Mouse (Mus musculus) liver, adult 2 months (tissue): Measurements from ENCODE around the gene Tmco4. TPM values are rescaled to one million over a fixed set of nuclear protein-coding genes. Genes with fewer than 3 reads are reported as not detected.
A peak's percentile ranks its signal among the peaks of the same experiment; 100 is the strongest.

Experiments used
- DNase-seq: peaks from one replicate; pipeline ENCODE4 v3.0.0-alpha.2; 2011; ENCODE audit warnings: low read depth, low spot score; ENCODE audit errors: extremely low read depth
- H3K27ac ChIP-seq: fragments of 200-500 bp; replicated peaks from 2 replicates; pipeline ENCODE4 v1.5.1; 2012; ENCODE audit warnings: low read depth, mild to moderate bottlenecking, control low read depth, inconsistent platforms, low read length; ENCODE audit not compliant: insufficient read depth
- H3K27me3 ChIP-seq: fragments of 200-500 bp; 2 replicates; pipeline ENCODE4 v1.6.1; 2012; ENCODE audit warnings: mild to moderate bottlenecking, moderate library complexity, low read length, inconsistent platforms; ENCODE audit not compliant: control insufficient read depth, insufficient read depth
- H3K36me3 ChIP-seq: fragments of 200-500 bp; 2 replicates; pipeline ENCODE4 v1.6.1; 2012; ENCODE audit warnings: low read length, inconsistent platforms; ENCODE audit not compliant: control insufficient read depth, insufficient read depth
- H3K4me1 ChIP-seq: fragments of 200-500 bp; 2 replicates; pipeline ENCODE4 v1.6.1; 2011; ENCODE audit warnings: low read length; ENCODE audit not compliant: control insufficient read depth, insufficient read depth
- H3K4me3 ChIP-seq: fragments of 200-500 bp; 2 replicates; pipeline ENCODE4 v1.5.1; 2011; ENCODE audit warnings: low read depth, mild to moderate bottlenecking, control low read depth, low read length, moderate library complexity; ENCODE audit not compliant: insufficient read depth
- H3K79me2 ChIP-seq: fragments of 200-500 bp; 2 replicates; pipeline ENCODE4 v1.6.1; 2012; ENCODE audit warnings: inconsistent platforms, mild to moderate bottlenecking, low read length, moderate library complexity; ENCODE audit not compliant: control insufficient read depth, insufficient read depth
- H3K9ac ChIP-seq: fragments of 200-500 bp; 2 replicates; pipeline ENCODE4 v1.6.1; 2012; ENCODE audit warnings: low read depth, mild to moderate bottlenecking, control low read depth, inconsistent platforms, low read length
- CTCF ChIP-seq: fragments of 200-500 bp; IDR thresholded peaks from 2 replicates; pipeline ENCODE4 v1.5.1; 2011; ENCODE audit warnings: low read depth, low read length, control low read depth
- POLR2A ChIP-seq: fragments of 200-500 bp; IDR thresholded peaks from 2 replicates; pipeline ENCODE4 v1.6.1; 2011; ENCODE audit warnings: low read length, control low read depth; ENCODE audit not compliant: insufficient read depth; ENCODE audit errors: extremely low read depth
- WGBS: fragments of 180-500 bp; shearing (Covaris S2); methylation state at CpG from one replicate; pipeline ENCODE4 v1.1.7; 2018; 5-methylcytosine and 5-hydroxymethylcytosine counted together
- polyA plus RNA-seq: library from polyadenylated mRNA; depleted of rRNA; stranded (reverse); fragments of >200 nt; gene quantifications from 2 replicates; pipeline ENCODE4 v1.2.3, GENCODE M21; 2012
- total RNA-seq: library from RNA; depleted of rRNA; stranded (reverse); fragments of >200 nt; gene quantifications from 2 replicates; pipeline ENCODE4 v1.2.3, GENCODE M21; 2014

Tmco4 gene
- total and polyA plus RNA-seq, 2 experiments = 10.2 to 15.3 TPM

DNA sequence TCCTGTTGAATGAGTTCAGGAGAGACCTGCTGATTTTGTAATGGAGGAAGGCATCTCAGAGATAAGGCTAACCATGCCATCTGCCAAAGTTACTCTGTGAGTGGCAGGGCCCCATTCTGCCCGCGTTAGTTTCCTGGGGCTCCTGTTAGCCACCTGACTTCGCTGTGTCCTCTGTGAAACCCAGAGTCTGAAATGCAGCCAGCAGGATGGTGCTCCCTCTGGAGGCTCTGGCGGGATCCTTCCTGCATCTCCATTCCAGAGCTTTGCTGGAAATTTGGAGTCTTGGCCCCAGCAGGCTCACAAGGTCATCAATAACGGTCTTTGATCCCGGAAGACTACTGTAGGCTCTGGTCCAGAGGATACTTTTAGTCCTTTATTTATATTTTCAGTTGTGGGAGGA, 28.7 kb downstream of the Tmco4 start:
- no peak overlapping the region for H3K4me3 ChIP-seq
- DNase-seq = peak; percentile 84
- H3K4me1 ChIP-seq = peaks cover 18% of the 10 kb centered on the region
- peak overlapping the region; percentile 50 for H3K27ac ChIP-seq
- H3K27me3 ChIP-seq = no peaks in the 10 kb centered on the region
- no peak overlapping the region for H3K9ac ChIP-seq
- no peaks in the 10 kb centered on the region for H3K79me2 ChIP-seq
- WGBS = 10% methylated on average over 6 of the region's 6 CpGs
- no peak for TF ChIP-seq POLR2A
- TF ChIP-seq CTCF = peak; percentile 81
- peaks cover 5% of the 10 kb centered on the region for H3K36me3 ChIP-seq

GRCm38 (mm10) chr4:139004067-139004466, 31.4 kb downstream of the Tmco4 start:
- H3K4me3 ChIP-seq = no peak overlapping the region
- WGBS = 34% methylated on average over 8 of the region's 8 CpGs
- no peak overlapping the region; the same call in 1 of the 2 replicates for H3K27ac ChIP-seq
- H3K4me1 ChIP-seq = peaks cover 18% of the 10 kb centered on the region
- TF ChIP-seq CTCF (no peak), POLR2A (no peak)
- no peak overlapping the region for H3K9ac ChIP-seq
- no peaks in the 10 kb centered on the region for H3K27me3 ChIP-seq
- H3K36me3 ChIP-seq = no peaks in the 10 kb centered on the region
- H3K79me2 ChIP-seq = no peaks in the 10 kb centered on the region
- DNase-seq = peak; percentile 90

DNA sequence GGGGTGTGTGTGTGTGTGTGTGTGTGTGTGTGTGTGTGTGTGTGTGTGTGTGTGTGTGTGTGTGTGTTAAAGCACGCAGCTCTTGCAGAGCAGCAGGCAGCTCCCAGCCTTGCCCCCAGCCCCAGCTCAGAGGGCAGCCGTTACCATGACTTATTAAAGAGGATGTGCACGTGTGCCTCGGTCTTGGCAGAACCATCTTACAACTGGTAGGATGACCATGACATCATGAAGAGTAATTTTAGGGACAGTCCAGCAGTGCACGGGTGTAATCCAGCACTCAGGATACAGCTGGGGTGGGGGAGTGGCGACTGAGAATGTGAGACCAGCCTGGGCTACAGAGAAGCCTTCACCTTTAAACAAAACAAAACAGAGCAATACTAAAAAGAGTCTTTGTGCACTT, 32.5 kb downstream of the Tmco4 start:
- Histone ChIP-seq H3K27ac (no peak overlapping the region), H3K4me3 (no peak overlapping the region), H3K4me1 (peaks cover 18% of the 10 kb centered on the region)

GRCm38 (mm10) chr4:139007353-139007752, 34.7 kb downstream of the Tmco4 start:
- H3K4me3 ChIP-seq = no peak overlapping the region
- DNase-seq = no peak
- no peak for TF ChIP-seq POLR2A
- no peak for TF ChIP-seq CTCF
- peaks cover 9% of the 10 kb centered on the region for H3K4me1 ChIP-seq
- no peaks in the 10 kb centered on the region for H3K27me3 ChIP-seq
- H3K9ac ChIP-seq = no peak overlapping the region
- WGBS = 85% methylated on average over 3 of the region's 3 CpGs
- no peaks in the 10 kb centered on the region for H3K79me2 ChIP-seq
- H3K27ac ChIP-seq = no peak overlapping the region
- H3K36me3 ChIP-seq = peaks cover under 1% of the 10 kb centered on the region; the same call in 1 of the 2 replicates

More for the DNA sequence above, 32.5 kb downstream of the Tmco4 start:
- H3K9ac ChIP-seq = no peak overlapping the region
- TF ChIP-seq POLR2A = no peak
- TF ChIP-seq CTCF = no peak
- no peaks in the 10 kb centered on the region for H3K79me2 ChIP-seq
- no peaks in the 10 kb centered on the region for H3K27me3 ChIP-seq
- WGBS = 86% methylated on average over 6 of the region's 6 CpGs
- no peaks in the 10 kb centered on the region for H3K36me3 ChIP-seq
- DNase-seq = no peak

GRCm38 (mm10) chr4:139007981-139008536, 35.4 kb downstream of the Tmco4 start:
- no peak for DNase-seq
- H3K4me1 ChIP-seq = peaks cover 9% of the 10 kb centered on the region
- TF ChIP-seq CTCF = no peak
- no peaks in the 10 kb centered on the region for H3K79me2 ChIP-seq
- peaks cover 2% of the 10 kb centered on the region; the same call in 1 of the 2 replicates for H3K36me3 ChIP-seq
- no peak overlapping the region for H3K4me3 ChIP-seq
- H3K27me3 ChIP-seq = no peaks in the 10 kb centered on the region
- H3K27ac ChIP-seq = no peak overlapping the region
- no peak overlapping the region for H3K9ac ChIP-seq
- WGBS = 74% methylated on average over 6 of the region's 6 CpGs

DNA sequence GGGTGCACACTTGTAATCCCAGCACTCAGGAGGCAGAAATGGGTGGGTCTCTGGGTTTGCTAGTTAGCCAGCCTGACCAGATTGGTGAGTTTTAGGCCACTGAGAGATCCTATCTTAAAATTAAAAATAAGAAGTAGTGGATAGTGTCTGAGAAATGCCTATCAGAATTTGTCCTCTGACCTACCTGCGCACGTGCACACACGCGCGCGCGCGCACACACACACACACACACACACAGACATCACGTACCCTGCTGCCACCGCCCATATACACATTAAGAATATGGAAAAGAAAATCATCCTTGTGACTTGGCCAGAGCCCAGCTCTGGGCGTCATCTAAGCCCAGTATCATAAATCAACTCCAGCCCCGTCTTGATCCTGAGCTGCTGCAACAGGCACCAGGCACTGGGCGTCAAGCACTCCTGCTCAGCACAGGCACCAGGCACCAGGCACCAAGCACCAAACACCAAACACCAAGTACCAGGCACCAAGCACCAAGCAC, 38.6 kb downstream of the Tmco4 start:
- over 99% methylated on average over 13 of the region's 13 CpGs for WGBS
- Histone ChIP-seq H3K36me3 (peaks cover 2% of the 10 kb centered on the region; the same call in 1 of the 2 replicates), H3K27ac (no peak overlapping the region), H3K9ac (no peak overlapping the region), H3K4me1 (no peaks in the 10 kb centered on the region), H3K79me2 (no peaks in the 10 kb centered on the region), H3K27me3 (no peaks in the 10 kb centered on the region), H3K4me3 (no peak overlapping the region)
- DNase-seq = no peak
- no peak for TF ChIP-seq POLR2A
- no peak for TF ChIP-seq CTCF
